Mouse (Mus musculus): ENCODE measurements at regions not wholly inside any gene's neighbourhood (a gene's known extent, or its start where the extent isn't known, plus 50 kb on each side); places are given as distances from the start of the nearest gene placed in this dataset.

DNA sequence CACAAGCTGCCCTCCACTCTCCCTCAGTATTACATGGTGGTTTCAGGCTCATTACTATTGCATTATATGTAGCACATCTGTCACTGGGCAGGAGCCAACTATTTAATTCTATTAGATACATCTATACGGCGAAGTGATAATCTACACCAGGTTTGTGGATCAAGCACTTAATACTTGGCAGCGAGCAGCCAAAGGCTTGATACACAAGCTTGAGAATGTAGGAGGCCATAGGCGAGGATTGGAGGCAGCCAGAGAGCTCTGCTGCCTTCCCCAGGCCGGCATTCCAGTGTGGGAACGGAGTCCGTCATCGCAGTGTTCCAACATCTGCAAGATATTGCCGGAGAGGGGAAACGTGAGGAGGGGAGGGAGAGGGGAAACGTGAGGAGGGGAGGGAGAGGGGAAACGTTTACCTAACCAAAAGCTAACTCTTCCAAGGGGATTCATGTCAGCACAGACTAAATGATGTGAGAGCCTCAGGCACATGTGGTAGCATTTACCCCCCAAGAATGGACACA, 109.6 kb upstream of the Habp2 start:
- no peak for DNase-seq (ENCODE audit: low read depth, low spot score)

- no peak for DNase-seq (ENCODE audit: low read depth, low spot score)
Observed at GRCm38 (mm10) chr19:56185756-56186155, 101.2 kb upstream of the Habp2 start.

DNA sequence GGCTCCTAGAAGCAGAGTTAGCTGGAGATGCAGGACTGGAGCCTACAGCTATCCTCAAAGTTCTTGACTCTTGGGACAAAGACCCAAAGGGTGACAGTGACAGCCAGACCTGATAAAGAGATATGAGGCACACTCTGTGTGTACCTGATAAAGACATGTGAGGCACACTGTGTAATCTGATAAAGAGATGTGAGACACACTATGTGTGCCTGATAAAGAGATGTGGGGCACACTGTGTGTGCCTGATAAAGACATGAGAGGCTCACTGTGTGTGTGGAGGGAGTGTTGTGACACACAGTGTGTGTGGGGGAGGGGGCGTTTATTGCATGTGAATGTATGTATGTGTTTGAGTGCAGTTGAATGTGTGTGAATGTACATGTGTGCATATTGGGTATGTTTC, 97.8 kb upstream of the Habp2 start:
- no peak for DNase-seq (ENCODE audit: low read depth, low spot score)

- DNase-seq (ENCODE audit: low read depth, low spot score), result no peak
Observed at GRCm38 (mm10) chr19:56190222-56190621, 96.7 kb upstream of the Habp2 start.

DNA sequence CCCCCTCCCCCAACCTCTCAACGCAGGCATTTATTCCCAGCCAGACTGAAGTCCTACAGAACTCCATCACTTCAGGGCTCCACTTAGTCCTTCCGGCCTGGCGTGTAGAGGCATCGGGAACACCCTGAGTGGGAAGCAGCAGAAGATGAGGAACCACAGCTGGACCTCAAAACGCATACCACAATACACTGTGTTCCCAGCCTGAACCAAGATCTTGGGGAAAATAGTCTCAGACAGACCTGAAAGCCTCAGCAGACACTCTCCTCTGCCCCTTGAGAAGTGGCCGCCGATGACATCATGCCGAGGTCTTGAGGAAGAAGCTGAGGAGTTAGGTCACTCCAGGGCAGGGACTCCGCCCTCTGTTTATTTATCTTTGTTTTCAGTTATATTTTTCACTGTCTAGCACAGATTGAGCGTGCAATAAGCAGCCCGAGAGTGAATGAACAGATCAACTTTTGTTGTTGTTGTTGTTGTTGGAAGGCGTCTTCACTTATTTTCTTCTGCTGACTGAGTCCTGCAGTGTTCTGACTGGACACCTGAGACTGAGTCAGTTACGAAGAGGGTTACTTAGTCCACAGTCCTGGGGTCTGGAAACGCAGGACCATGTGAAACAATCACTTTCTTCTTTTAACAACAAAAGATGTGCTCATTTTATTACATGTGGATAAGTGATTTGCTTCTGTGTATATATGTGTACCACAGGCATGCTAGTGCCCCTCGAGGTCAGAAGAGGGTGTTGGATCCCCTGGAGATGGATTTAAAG, 88.3 kb upstream of the Habp2 start:
- no peak for DNase-seq (ENCODE audit: low read depth, low spot score)

GRCm38 (mm10) chr19:56199401-56200150, 87.4 kb upstream of the Habp2 start:
- DNase-seq (ENCODE audit: low read depth, low spot score), result no peak

- no peak for DNase-seq (ENCODE audit: low read depth, low spot score)
Observed at GRCm38 (mm10) chr19:56201007-56201682, 85.8 kb upstream of the Habp2 start.

DNA sequence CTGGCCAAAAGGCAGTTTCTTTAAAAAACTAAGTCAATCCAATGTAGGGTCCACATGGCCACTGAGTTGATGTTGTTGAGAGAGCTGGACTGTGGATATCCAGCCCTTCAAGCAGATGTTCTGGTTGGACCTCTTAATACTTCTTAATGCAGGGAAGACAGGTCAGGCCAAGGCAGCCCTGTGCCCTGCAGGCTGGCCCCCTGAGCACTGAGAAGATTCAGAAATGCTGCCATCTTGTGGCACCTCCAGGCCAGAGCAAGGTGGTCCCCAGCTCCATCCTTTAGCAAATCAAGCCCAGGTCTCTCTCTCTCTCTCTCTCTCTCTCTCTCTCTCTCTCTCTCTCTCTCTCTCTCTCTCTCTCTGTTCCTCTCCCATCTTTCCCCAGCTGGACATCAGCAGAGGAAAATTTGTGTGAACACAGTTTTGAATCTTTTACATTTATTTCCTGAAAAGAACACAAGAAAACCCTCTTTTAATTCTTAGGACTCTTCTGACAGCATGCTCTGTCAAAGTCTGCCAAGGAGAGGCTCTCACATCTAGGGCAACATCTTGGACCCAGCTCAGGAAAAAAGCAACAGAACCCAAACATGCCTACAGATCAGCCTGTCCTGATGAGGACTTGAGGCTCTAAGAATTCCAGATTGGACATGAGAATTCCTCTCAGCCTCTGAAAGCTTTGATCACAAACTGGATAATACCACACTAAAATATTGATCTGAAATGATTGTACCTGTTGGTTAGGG, 85.0 kb upstream of the Habp2 start:
- DNase-seq (ENCODE audit: low read depth, low spot score), result peak; percentile 14

GRCm38 (mm10) chr19:56202481-56203130, 84.3 kb upstream of the Habp2 start:
- no peak for DNase-seq (ENCODE audit: low read depth, low spot score)

- DNase-seq (ENCODE audit: low read depth, low spot score), result no peak
Observed at GRCm38 (mm10) chr19:56218536-56218935, 68.4 kb upstream of the Habp2 start.

- peak; percentile 44 for DNase-seq (ENCODE audit: low read depth, low spot score)
Observed at GRCm38 (mm10) chr19:56220724-56221407, 66.1 kb upstream of the Habp2 start.

DNA sequence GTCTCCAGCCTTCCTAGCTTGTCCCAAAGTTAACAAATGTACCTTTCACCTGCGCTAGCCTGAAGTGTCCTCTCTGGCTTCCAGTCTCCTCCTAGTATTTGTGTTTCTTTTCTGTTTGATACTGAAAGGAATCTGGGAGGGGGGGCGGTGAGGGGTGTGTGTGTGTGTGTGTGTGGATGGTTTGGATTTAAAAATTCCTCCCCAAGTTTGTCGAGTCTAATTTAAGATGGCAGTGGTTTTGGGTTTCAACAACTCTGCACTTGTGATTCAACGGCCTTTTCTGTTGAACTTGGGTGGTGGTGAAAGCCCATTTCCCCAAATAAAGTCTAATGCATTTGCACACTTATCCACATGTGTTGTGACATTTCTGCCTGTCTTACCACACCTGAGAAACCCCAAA, 64.4 kb upstream of the Habp2 start:
- no peak for DNase-seq (ENCODE audit: low read depth, low spot score)

GRCm38 (mm10) chr19:56225039-56225438, 61.9 kb upstream of the Habp2 start:
- no peak for DNase-seq (ENCODE audit: low read depth, low spot score)

DNA sequence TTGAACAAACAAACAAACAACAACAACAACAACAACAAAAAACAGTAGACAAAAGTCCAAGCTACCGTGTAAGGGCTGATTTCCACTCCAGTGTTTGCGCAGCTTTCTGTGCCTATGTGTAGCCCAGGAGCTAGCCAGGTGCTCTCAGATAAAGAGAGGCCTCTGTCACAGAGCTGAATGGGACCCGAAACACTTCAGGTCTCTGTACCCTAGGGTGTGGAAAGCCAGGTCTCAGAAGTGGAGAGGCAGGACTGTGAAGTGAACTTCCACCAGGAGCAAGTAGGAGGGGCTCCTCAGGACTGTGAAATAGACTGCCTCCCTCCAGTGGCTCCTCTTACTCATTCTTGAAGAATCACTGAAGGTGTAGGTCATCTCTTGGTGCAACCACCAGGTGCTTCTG, 61.4 kb upstream of the Habp2 start:
- no peak for DNase-seq (ENCODE audit: low read depth, low spot score)

DNA sequence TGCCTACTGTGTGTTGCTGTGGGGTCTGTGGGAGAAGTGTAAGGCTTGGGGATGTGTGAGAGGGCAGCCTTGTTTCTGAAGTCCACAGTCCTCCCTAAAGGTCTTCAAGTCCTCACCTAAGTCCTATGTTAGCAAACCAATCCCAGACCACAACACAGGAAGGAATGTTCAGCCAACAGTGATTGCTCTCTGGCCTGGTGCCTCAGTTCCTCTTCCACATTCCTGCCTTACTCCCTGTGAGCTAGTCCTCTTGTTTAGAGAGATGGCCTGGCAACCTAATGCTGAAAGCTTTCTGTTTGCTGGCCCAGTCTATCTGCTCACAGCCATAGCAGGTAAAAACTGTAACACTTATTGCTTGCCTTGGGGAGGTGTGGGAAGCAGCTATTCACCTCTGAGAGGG, 58.4 kb upstream of the Habp2 start:
- no peak for DNase-seq (ENCODE audit: low read depth, low spot score)

DNA sequence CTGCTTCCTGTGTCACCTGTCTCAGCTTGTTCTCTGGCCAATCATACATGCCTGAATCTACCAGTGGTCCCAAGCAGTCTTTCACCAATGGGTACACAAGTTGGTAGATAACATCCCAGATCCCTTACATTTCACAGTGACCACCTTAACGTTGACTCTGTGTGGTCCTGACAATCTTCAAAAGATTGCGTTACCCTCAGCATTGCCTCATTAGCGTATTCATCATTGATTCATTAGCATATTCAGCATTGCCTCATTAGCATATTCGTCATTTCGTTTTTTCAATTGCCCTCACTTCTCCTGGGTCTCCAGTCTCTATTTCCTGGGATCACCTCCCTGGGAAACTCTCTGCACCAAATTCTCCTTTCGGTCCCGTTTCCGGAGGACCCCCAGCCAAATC, 55.5 kb upstream of the Habp2 start:
- no peak for DNase-seq (ENCODE audit: low read depth, low spot score)

DNA sequence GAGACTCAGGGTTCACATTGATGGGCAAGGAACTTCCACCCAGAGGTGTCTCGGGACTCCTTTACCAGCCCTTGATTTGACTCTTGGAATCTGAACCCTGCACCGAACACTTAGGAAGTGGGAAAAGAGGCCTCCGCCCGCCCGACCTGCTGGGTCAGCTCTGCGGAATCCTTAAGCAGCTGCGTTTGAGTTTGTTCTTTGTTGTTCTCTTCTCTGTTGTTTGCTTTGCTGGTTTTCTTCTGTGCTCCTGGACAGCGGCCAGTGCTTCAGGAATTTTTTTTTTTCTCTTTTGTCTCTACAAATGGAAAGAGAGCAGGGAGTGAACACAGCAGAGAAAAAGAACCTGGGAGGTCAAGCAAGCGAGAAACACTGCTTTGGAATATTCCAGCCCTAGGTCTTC, 55.1 kb upstream of the Habp2 start:
- peak; percentile 24 for DNase-seq (ENCODE audit: low read depth, low spot score)

DNA sequence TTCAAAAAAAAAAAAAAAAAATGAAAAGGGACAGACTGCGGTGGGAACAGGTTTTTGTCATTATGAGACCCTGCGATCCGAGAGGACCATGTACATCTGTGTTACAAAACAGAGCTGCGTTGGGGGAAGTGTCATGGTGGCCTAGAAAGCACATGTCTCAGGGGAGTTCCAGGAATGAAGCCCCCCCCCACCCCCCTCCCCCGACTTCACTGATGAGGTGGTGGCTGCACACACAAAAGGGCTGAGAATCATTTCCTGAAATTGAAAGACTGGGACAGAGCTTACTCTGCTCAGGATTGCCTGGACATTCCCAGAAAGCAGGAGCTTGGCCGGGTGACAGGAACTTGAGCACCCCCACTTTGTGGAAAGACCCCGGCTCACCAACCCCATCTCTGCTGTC, 54.7 kb upstream of the Habp2 start:
- no peak for DNase-seq (ENCODE audit: low read depth, low spot score)

- DNase-seq (ENCODE audit: low read depth, low spot score), result no peak
Observed at GRCm38 (mm10) chr19:56232950-56233349, 54.0 kb upstream of the Habp2 start.

- DNase-seq (ENCODE audit: low read depth, low spot score), result no peak
Observed at GRCm38 (mm10) chr19:56235040-56235439, 51.9 kb upstream of the Habp2 start.

All from brain, adult 2 months (tissue).